Mouse (Mus musculus): ENCODE data around the gene Rora. TPM values are rescaled to one million over a fixed set of nuclear protein-coding genes. Genes with fewer than 3 reads are reported as not detected.
"Not testable (repeated sequence)": the region's sequence is repeated elsewhere in the genome, so short reads cannot be mapped to it uniquely, and the experiment has no call there.

The Rora gene
- polyA plus RNA-seq, 1 experiment from 2014 or later, result 8.9 TPM

GRCm38 (mm10) chr9:69087325-69087724, 433.7 kb downstream of the Rora start:
- Histone ChIP-seq H3K4me3 (no peak overlapping the region), H3K27me3 (peaks cover 3% of the 10 kb centered on the region; the same call in 1 of the 2 replicates), H3K4me1 (peaks cover 26% of the 10 kb centered on the region), H3K27ac (replicated peaks) (no peak overlapping the region), H3K4me2 (replicated peaks) (no peak overlapping the region), H3K9me3 (no peaks in the 10 kb centered on the region), H3K9ac (replicated peaks) (no peak overlapping the region), H3K36me3 (no peaks in the 10 kb centered on the region)
- 100% methylated on average over 1 of the region's 1 CpGs for WGBS
- ATAC-seq (ENCODE audit: low FRiP score, low read depth), result no peak

GRCm38 (mm10) chr9:69090749-69091270, 437.2 kb downstream of the Rora start:
- Histone ChIP-seq H3K4me3 (no peak overlapping the region), H3K27me3 (peaks cover 5% of the 10 kb centered on the region; the same call in 1 of the 2 replicates), H3K9ac (replicated peaks) (no peak overlapping the region), H3K9me3 (no peaks in the 10 kb centered on the region), H3K4me1 (0 out of 2 replicates have a peak, but pooled peaks cover 10% of the 10 kb centered on the region), H3K36me3 (no peaks in the 10 kb centered on the region), H3K4me2 (replicated peaks) (no peak overlapping the region), H3K27ac (replicated peaks) (peak overlapping the region; percentile 26; the same call in 1 of the 2 replicates)
- 53% methylated on average over 5 of the region's 5 CpGs for WGBS
- ATAC-seq (ENCODE audit: low FRiP score, low read depth), result no peak

- WGBS, result 59% methylated on average over 15 of the region's 15 CpGs
- no peak overlapping the region for H3K9ac ChIP-seq (replicated peaks)
- H3K27ac ChIP-seq (replicated peaks), result no peak overlapping the region
- no peak for ATAC-seq (ENCODE audit: low FRiP score, low read depth)
- H3K36me3 ChIP-seq, result no peaks in the 10 kb centered on the region
- H3K27me3 ChIP-seq, result peaks cover 5% of the 10 kb centered on the region; the same call in 1 of the 2 replicates
- no peak overlapping the region for H3K4me2 ChIP-seq (replicated peaks)
- no peaks in the 10 kb centered on the region for H3K9me3 ChIP-seq
- H3K4me3 ChIP-seq, result no peak overlapping the region
- 0 out of 2 replicates have a peak, but pooled peaks cover 10% of the 10 kb centered on the region for H3K4me1 ChIP-seq
Observed at GRCm38 (mm10) chr9:69092119-69093013, 438.8 kb downstream of the Rora start.

- H3K4me2 ChIP-seq (replicated peaks); H3K4me3 ChIP-seq; H3K9ac ChIP-seq (replicated peaks); H3K4me1 ChIP-seq; H3K36me3 ChIP-seq; H3K9me3 ChIP-seq; H3K27me3 ChIP-seq; H3K27ac ChIP-seq (replicated peaks); ATAC-seq (ENCODE audit: low FRiP score, low read depth): not testable (repeated sequence)
- 93% methylated on average over 5 of the region's 5 CpGs for WGBS
Observed at GRCm38 (mm10) chr9:69100153-69100756, 446.7 kb downstream of the Rora start.

- ATAC-seq (ENCODE audit: low FRiP score, low read depth), result no peak
- Histone ChIP-seq H3K27me3 (0 out of 2 replicates have a peak, but pooled peaks cover 3% of the 10 kb centered on the region), H3K36me3 (no peaks in the 10 kb centered on the region), H3K9me3 (no peaks in the 10 kb centered on the region), H3K9ac (replicated peaks) (no peak overlapping the region), H3K4me1 (0 out of 2 replicates have a peak, but pooled peaks cover 6% of the 10 kb centered on the region), H3K4me3 (no peak overlapping the region), H3K27ac (replicated peaks) (no peak overlapping the region), H3K4me2 (replicated peaks) (no peak overlapping the region)
- WGBS, result 42% methylated on average over 5 of the region's 5 CpGs
Observed at GRCm38 (mm10) chr9:69104321-69104720, 450.7 kb downstream of the Rora start.

- Histone ChIP-seq H3K27ac (replicated peaks) (no peak overlapping the region), H3K4me1 (peaks cover 7% of the 10 kb centered on the region), H3K36me3 (no peaks in the 10 kb centered on the region), H3K27me3 (no peaks in the 10 kb centered on the region), H3K9me3 (no peaks in the 10 kb centered on the region), H3K4me2 (replicated peaks) (no peak overlapping the region), H3K9ac (replicated peaks) (no peak overlapping the region), H3K4me3 (no peak overlapping the region)
- WGBS, result 92% methylated on average over 2 of the region's 2 CpGs
- ATAC-seq (ENCODE audit: low FRiP score, low read depth), result no peak
Observed at GRCm38 (mm10) chr9:69109618-69110300, 456.2 kb downstream of the Rora start.

GRCm38 (mm10) chr9:69110301-69110674, 456.7 kb downstream of the Rora start:
- H3K4me2 ChIP-seq (replicated peaks), result no peak overlapping the region
- no peaks in the 10 kb centered on the region for H3K9me3 ChIP-seq
- no peaks in the 10 kb centered on the region for H3K36me3 ChIP-seq
- WGBS, result 75% methylated on average over 5 of the region's 5 CpGs
- H3K4me3 ChIP-seq, result no peak overlapping the region
- H3K9ac ChIP-seq (replicated peaks), result no peak overlapping the region
- no peak overlapping the region for H3K27ac ChIP-seq (replicated peaks)
- no peaks in the 10 kb centered on the region for H3K27me3 ChIP-seq
- peaks cover 9% of the 10 kb centered on the region for H3K4me1 ChIP-seq
- no peak for ATAC-seq (ENCODE audit: low FRiP score, low read depth)

- Histone ChIP-seq H3K27ac (replicated peaks) (no peak overlapping the region), H3K4me3 (no peak overlapping the region), H3K9ac (replicated peaks) (no peak overlapping the region), H3K9me3 (no peaks in the 10 kb centered on the region), H3K4me2 (replicated peaks) (no peak overlapping the region), H3K36me3 (no peaks in the 10 kb centered on the region), H3K4me1 (peaks cover 9% of the 10 kb centered on the region), H3K27me3 (no peaks in the 10 kb centered on the region)
- ATAC-seq (ENCODE audit: low FRiP score, low read depth), result no peak
- WGBS, result 73% methylated on average over 6 of the region's 6 CpGs
Observed at GRCm38 (mm10) chr9:69110706-69111105, 457.1 kb downstream of the Rora start.

GRCm38 (mm10) chr9:69111539-69111938, 458.0 kb downstream of the Rora start:
- H3K4me1 ChIP-seq, result peaks cover 9% of the 10 kb centered on the region
- H3K27me3 ChIP-seq, result no peaks in the 10 kb centered on the region
- no peak overlapping the region for H3K4me2 ChIP-seq (replicated peaks)
- H3K9me3 ChIP-seq, result no peaks in the 10 kb centered on the region
- WGBS, result 83% methylated on average over 6 of the region's 6 CpGs
- no peak overlapping the region for H3K27ac ChIP-seq (replicated peaks)
- no peak overlapping the region for H3K9ac ChIP-seq (replicated peaks)
- no peak overlapping the region for H3K4me3 ChIP-seq
- no peaks in the 10 kb centered on the region for H3K36me3 ChIP-seq
- ATAC-seq (ENCODE audit: low FRiP score, low read depth), result no peak

GRCm38 (mm10) chr9:69114429-69114984, 460.9 kb downstream of the Rora start:
- Histone ChIP-seq H3K4me1 (peaks cover 16% of the 10 kb centered on the region), H3K4me3 (no peak overlapping the region), H3K36me3 (no peaks in the 10 kb centered on the region), H3K9ac (replicated peaks) (no peak overlapping the region), H3K27me3 (no peaks in the 10 kb centered on the region), H3K27ac (replicated peaks) (no peak overlapping the region), H3K4me2 (replicated peaks) (no peak overlapping the region), H3K9me3 (no peaks in the 10 kb centered on the region)
- no peak for ATAC-seq (ENCODE audit: low FRiP score, low read depth)
- WGBS, result 41% methylated on average over 9 of the region's 9 CpGs

- 66% methylated on average over 2 of the region's 2 CpGs for WGBS
- H3K36me3 ChIP-seq, result no peaks in the 10 kb centered on the region
- ATAC-seq (ENCODE audit: low FRiP score, low read depth), result no peak
- no peaks in the 10 kb centered on the region for H3K9me3 ChIP-seq
- peaks cover 23% of the 10 kb centered on the region for H3K4me1 ChIP-seq
- no peaks in the 10 kb centered on the region for H3K27me3 ChIP-seq
- no peak overlapping the region for H3K4me2 ChIP-seq (replicated peaks)
- no peak overlapping the region for H3K27ac ChIP-seq (replicated peaks)
- H3K9ac ChIP-seq (replicated peaks), result no peak overlapping the region
- H3K4me3 ChIP-seq, result no peak overlapping the region
Observed at GRCm38 (mm10) chr9:69116740-69117139, 463.2 kb downstream of the Rora start.

All from midbrain, embryonic 12.5 days (tissue).